Comparison of ENCODE assay signal across 8 mouse cellular contexts in genomic region chr13:9094186-9094980, GRCm38 (mm10). TPM values are rescaled to one million over a fixed set of nuclear protein-coding genes. Genes with fewer than 3 reads are reported as not detected.
DNase-seq lines count a peak whose midpoint lies in the region; ATAC-seq and TF ChIP-seq lines count a peak whose summit lies in the region.

No protein-coding gene starts in this region.

- H3K36me3 ChIP-seq in thymus, adult 2 months (ENCODE audit: control insufficient read depth, insufficient read depth, low read length): no peaks in the 10 kb centered on the region
- H3K36me3 ChIP-seq in liver, embryonic 16.5 days (ENCODE audit: control insufficient read depth, insufficient read depth): no peaks in the 10 kb centered on the region; the same call in 1 of the 2 replicates

- no peaks in the 10 kb centered on the region for H3K27me3 ChIP-seq in thymus, adult 2 months (ENCODE audit: control insufficient read depth, insufficient read depth, low read length)
- no peaks in the 10 kb centered on the region for H3K27me3 ChIP-seq in liver, embryonic 16.5 days (ENCODE audit: control insufficient read depth, insufficient read depth, low read depth, low read length)

- WGBS in thymus, adult 2 months: under 1% methylated on average over 62 of the region's 63 CpGs
- WGBS in liver, embryonic 16.5 days (ENCODE audit: insufficient replicate concordance): under 1% methylated on average over 61 of the region's 63 CpGs

- peak; percentile 47 for ATAC-seq in liver, embryonic 16.5 days (ENCODE audit: low read depth)

- TF ChIP-seq CTCF in thymus, adult 2 months (IDR thresholded peaks at IDR 0.05; ENCODE audit: borderline replicate concordance, control insufficient read depth, extremely low read depth, insufficient read depth, low read length, poor library complexity): no peak

- no peaks in the 10 kb centered on the region for H3K4me1 ChIP-seq in thymus, adult 2 months (replicated peaks; ENCODE audit: control insufficient read depth, insufficient read depth, low read length)
- H3K4me1 ChIP-seq in liver, embryonic 16.5 days (ENCODE audit: control insufficient read depth, low read depth, low read length): peaks cover 35% of the 10 kb centered on the region

- TF ChIP-seq POLR2A in thymus, adult 2 months (IDR thresholded peaks at IDR 0.05; ENCODE audit: control insufficient read depth, extremely low read depth, insufficient read depth, low read length, poor library complexity): no peak

- DNase-seq in thymus, adult 2 months: peak; percentile 38
- no peak for DNase-seq in thymus, postnatal 4 days
- DNase-seq in embryo, embryonic 10.5 days (ENCODE audit: low spot score): peak; percentile 50
- DNase-seq in heart, adult 18-20 months: peak; percentile 25 to 37
- DNase-seq in kidney, adult 11 months: peak; percentile 43
- peak; percentile 70 for DNase-seq in neural tube, embryonic 10.5 days (ENCODE audit: extremely low spot score, low spot score)
- DNase-seq in thymus, postnatal 25 days: peak; percentile 38

- peak overlapping the region; percentile 72 for H3K4me3 ChIP-seq in thymus, adult 2 months (ENCODE audit: control insufficient read depth, insufficient read depth, low read length)
- H3K4me3 ChIP-seq in liver, embryonic 16.5 days (ENCODE audit: low read depth, low read length): peak overlapping the region; percentile 100

- H3K27ac ChIP-seq in thymus, adult 2 months (ENCODE audit: control insufficient read depth, insufficient read depth, low read length): no peak overlapping the region
- H3K27ac ChIP-seq in liver, embryonic 16.5 days (ENCODE audit: low read length): peak overlapping the region; percentile 97

- H3K9me3 ChIP-seq in liver, embryonic 16.5 days (replicated peaks; ENCODE audit: control insufficient read depth, low read length): no peaks in the 10 kb centered on the region

- peak overlapping the region; percentile 83 for H3K4me2 ChIP-seq in liver, embryonic 16.5 days (ENCODE audit: low read depth, low read length)

- H3K9ac ChIP-seq in liver, embryonic 16.5 days (ENCODE audit: low read depth, low read length): peak overlapping the region; percentile 99

RNA-seq across cellular contexts. Expression of gene Larp4b, which starts 0.7 kb away (rescaled TPM):
- polyA plus RNA-seq in thymus, adult 2 months (2012; rRNA removed): 24.1 and 34.8 TPM in 2 replicates
- total RNA-seq in heart, adult 18-20 months (2021): 10 to 100 TPM; 63.8 to 75.7 TPM
- polyA plus RNA-seq in liver, embryonic 16.5 days (2015; fragmentation: Nextera tagmentation; extraction: Ambion mirVana): 24.1 and 24.4 TPM in 2 replicates
